Mouse (Mus musculus): ENCODE measurements around the gene Acot3. TPM values are rescaled to one million over a fixed set of nuclear protein-coding genes. Genes with fewer than 3 reads are reported as not detected.
A peak's percentile ranks its signal among the peaks of the same experiment; 100 is the strongest.
"Not testable (repeated sequence)": the region's sequence is repeated elsewhere in the genome, so short reads cannot be mapped to it uniquely, and the experiment has no call there.

Gene Acot3
- polyA plus RNA-seq (2014; fragmentation: Nextera tagmentation; extraction: Ambion mirVana) = 0.55 and 0.79 TPM in 2 replicates

DNA sequence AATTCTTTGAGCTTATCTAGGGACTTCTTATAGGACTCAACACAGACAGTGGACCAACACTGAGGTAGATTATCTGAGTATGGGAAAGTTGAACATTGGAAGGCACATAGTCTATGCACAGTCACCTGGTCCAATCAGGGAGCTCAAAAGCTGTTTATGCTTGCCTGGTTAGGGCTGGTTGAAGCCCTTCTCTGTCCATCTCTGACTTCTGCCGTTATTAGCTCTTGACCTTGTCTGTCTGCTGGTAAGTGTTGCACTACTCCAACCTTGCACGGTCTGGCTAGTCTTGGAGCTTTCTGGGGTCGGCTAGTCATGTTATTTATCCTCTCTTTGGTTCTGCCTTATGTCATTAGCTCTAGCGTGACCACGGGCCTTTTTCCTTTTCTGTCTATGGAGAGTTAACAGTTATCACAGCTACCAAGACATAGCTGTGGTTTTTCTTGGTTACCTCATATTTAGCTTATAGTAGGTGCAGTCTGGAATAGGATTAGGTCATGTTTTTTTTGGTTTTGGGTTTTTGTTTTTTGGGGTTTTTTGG, at the start of gene Acot3:
Acot3 (plus strand) TSS at position 208 of the 538 bp plus-strand sequence.
- H3K36me3 ChIP-seq (ENCODE audit: control insufficient read depth, insufficient read depth, low read length) = no peaks in the 10 kb centered on the region

DNA sequence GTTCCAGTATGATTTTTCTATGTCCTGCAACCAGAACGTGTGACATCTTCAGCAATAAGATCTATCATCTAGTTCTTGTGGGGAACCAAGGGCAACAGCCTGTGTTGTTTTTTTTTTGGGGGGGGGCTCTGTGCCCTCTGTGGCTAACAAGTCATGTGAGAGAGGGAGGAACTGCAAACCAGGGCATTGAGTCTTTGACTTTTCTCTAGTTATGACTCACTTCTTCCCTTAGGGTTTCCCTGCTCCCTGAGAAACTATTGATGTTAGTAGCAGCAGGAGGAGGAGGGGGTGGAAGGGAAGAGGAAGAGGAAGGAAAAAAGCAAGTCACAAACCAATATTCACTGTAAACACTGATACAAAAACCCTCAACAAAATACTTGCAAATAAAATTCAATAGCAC, 48.1 kb upstream of the Acot3 start:
- H3K36me3 ChIP-seq (ENCODE audit: control insufficient read depth, insufficient read depth, low read length) = no peaks in the 10 kb centered on the region
- H3K4me3 ChIP-seq (ENCODE audit: low read length) = no peak overlapping the region
- no peak for ATAC-seq (ENCODE audit: low FRiP score, low TSS enrichment)
- H3K27ac ChIP-seq (ENCODE audit: low read depth, low read length) = no peak overlapping the region
- peaks cover 10% of the 10 kb centered on the region for H3K4me1 ChIP-seq (ENCODE audit: control insufficient read depth, insufficient read depth, low read length)
- no peaks in the 10 kb centered on the region for H3K27me3 ChIP-seq (ENCODE audit: control insufficient read depth, insufficient read depth, low read length)
- H3K4me2 ChIP-seq (replicated peaks; ENCODE audit: low read depth, low read length) = no peak overlapping the region
- 73% methylated on average over 1 of the region's 1 CpGs for whole genome bisulfite sequencing
- 0 out of 2 replicates have a peak, but pooled peaks cover 2% of the 10 kb centered on the region for H3K9me3 ChIP-seq (ENCODE audit: control insufficient read depth, low read length)
- H3K9ac ChIP-seq (ENCODE audit: low read depth, low read length) = no peak overlapping the region

More for the DNA sequence above, at the start of gene Acot3:
- H3K4me3 ChIP-seq (ENCODE audit: low read length) = no peak within 1 kb of the TSS
- 78% methylated on average over 5 of the region's 5 CpGs for WGBS
- no peak within 1 kb of the TSS for H3K27ac ChIP-seq (ENCODE audit: low read depth, low read length)
- peaks cover 9% of the 10 kb centered on the region; the same call in 1 of the 2 replicates for H3K27me3 ChIP-seq (ENCODE audit: control insufficient read depth, insufficient read depth, low read length)
- H3K9me3 ChIP-seq (ENCODE audit: control insufficient read depth, low read length) = peaks cover 7% of the 10 kb centered on the region
- no peaks in the 10 kb centered on the region for H3K4me1 ChIP-seq (ENCODE audit: control insufficient read depth, insufficient read depth, low read length)
- ATAC-seq (ENCODE audit: low FRiP score, low TSS enrichment) = no peak
- H3K9ac ChIP-seq (ENCODE audit: low read depth, low read length) = no peak within 1 kb of the TSS
- H3K4me2 ChIP-seq (replicated peaks; ENCODE audit: low read depth, low read length) = 0 out of 2 replicates have a peak within 1 kb of the TSS, but pooled peaks have one; percentile 79

DNA sequence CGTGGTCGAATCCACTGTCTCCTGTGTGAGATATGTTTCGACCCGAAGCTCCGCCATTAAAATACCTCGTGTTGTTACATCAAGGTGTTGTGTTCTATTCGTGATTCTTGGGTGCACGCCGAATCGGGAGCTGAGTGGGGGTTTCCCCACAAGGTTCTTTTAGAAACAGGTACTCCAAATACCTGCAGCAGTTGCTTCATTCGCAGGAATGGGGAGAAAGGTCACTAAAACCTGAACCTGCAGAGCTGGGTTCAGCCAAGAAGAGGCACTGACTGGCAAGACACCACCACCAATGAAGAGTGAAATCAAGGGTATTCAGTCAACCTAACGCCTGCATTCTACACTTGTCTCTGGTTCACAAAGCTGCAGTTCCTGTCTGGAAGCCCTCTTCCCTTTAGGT, 43.7 kb upstream of the Acot3 start:
- H3K4me3 ChIP-seq (ENCODE audit: low read length) = no peak overlapping the region
- ATAC-seq (ENCODE audit: low FRiP score, low TSS enrichment) = no peak
- no peaks in the 10 kb centered on the region for H3K36me3 ChIP-seq (ENCODE audit: control insufficient read depth, insufficient read depth, low read length)
- no peaks in the 10 kb centered on the region for H3K27me3 ChIP-seq (ENCODE audit: control insufficient read depth, insufficient read depth, low read length)
- no peak overlapping the region for H3K9ac ChIP-seq (ENCODE audit: low read depth, low read length)
- 0 out of 2 replicates have a peak, but pooled peaks cover 2% of the 10 kb centered on the region for H3K9me3 ChIP-seq (ENCODE audit: control insufficient read depth, low read length)
- H3K27ac ChIP-seq (ENCODE audit: low read depth, low read length) = no peak overlapping the region
- peaks cover 6% of the 10 kb centered on the region for H3K4me1 ChIP-seq (ENCODE audit: control insufficient read depth, insufficient read depth, low read length)
- no peak overlapping the region for H3K4me2 ChIP-seq (replicated peaks; ENCODE audit: low read depth, low read length)
- 96% methylated on average over 10 of the region's 12 CpGs for WGBS

DNA sequence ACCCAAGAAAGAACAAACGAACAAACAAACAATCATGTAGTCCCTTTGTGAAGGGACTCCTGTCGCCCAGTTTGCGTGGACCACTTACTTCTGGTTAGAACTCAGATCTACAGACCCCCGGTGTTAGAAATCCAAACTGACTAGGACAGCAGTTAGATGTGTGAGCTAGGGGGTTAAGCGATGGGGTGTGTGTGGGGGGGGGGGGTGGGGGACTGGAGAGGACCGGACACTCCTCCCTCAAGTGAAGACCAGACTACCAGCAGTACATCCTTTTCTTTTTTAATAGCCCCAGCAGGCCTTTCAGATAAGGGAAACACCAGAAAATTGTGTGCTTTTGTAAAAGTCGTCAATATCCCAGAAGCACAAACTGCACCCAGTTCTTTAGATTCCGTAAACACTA, 43.2 kb upstream of the Acot3 start:
- 72% methylated on average over 8 of the region's 8 CpGs for WGBS

DNA sequence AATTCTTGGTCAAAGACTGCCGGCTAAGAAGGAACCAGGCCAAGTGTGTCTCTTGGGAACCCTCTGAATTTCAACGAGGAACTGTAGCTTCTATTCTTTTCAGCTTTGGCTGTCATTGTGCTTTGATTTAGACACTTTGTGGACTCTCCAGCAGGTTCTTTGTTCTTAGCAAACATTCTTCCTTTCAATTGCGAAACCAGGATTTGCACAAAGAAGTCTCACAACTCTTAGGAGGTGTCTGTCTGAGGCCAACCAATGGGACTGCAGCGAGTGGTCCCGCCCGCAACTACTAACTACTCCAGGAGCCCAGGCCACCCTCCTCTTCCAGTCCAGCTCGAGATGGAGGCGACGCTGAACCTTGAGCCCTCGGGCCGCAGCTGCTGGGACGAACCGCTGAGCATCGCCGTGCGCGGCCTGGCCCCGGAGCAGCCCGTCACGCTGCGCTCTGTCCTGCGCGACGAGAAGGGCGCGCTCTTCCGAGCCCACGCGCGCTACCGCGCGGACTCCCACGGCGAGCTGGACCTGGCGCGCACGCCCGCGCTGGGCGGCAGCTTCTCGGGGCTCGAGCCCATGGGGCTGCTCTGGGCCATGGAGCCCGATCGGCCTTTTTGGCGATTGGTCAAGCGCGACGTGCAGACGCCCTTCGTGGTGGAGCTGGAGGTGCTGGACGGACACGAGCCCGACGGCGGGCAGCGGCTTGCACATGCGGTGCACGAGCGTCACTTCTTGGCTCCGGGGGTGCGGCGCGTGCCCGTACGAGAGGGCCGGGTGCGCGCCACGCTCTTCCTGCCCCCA, 42.6 kb upstream of the Acot3 start, which contains the start of gene Acot1:
Acot1 (plus strand) TSS at position 320 of the 795 bp plus-strand sequence.
- H3K4me1 ChIP-seq (ENCODE audit: control insufficient read depth, insufficient read depth, low read length); H3K27ac ChIP-seq (ENCODE audit: low read depth, low read length); H3K36me3 ChIP-seq (ENCODE audit: control insufficient read depth, insufficient read depth, low read length); H3K9me3 ChIP-seq (ENCODE audit: control insufficient read depth, low read length); H3K27me3 ChIP-seq (ENCODE audit: control insufficient read depth, insufficient read depth, low read length): not testable (repeated sequence)
- H3K4me3 ChIP-seq (ENCODE audit: low read length) = peak within 1 kb of the TSS; percentile 43
- peak; percentile 93 for ATAC-seq (ENCODE audit: low FRiP score, low TSS enrichment)
- H3K9ac ChIP-seq (ENCODE audit: low read depth, low read length) = peak within 1 kb of the TSS; percentile 55; the same call in 1 of the 2 replicates
- 2% methylated on average over 54 of the region's 70 CpGs for WGBS
- peak within 1 kb of the TSS; percentile 51 for H3K4me2 ChIP-seq (replicated peaks; ENCODE audit: low read depth, low read length)

More for the DNA sequence above, 43.2 kb upstream of the Acot3 start:
- ATAC-seq (ENCODE audit: low FRiP score, low TSS enrichment) = no peak
- Histone ChIP-seq H3K4me3 (ENCODE audit: low read length) (peak overlapping the region; percentile 43; the same call in 1 of the 2 replicates), H3K36me3 (ENCODE audit: control insufficient read depth, insufficient read depth, low read length) (no peaks in the 10 kb centered on the region), H3K9ac (ENCODE audit: low read depth, low read length) (no peak overlapping the region), H3K27me3 (ENCODE audit: control insufficient read depth, insufficient read depth, low read length) (no peaks in the 10 kb centered on the region), H3K9me3 (ENCODE audit: control insufficient read depth, low read length) (no peaks in the 10 kb centered on the region), H3K4me2 (replicated peaks; ENCODE audit: low read depth, low read length) (peak overlapping the region; percentile 51), H3K4me1 (ENCODE audit: control insufficient read depth, insufficient read depth, low read length) (peaks cover 6% of the 10 kb centered on the region), H3K27ac (ENCODE audit: low read depth, low read length) (no peak overlapping the region)

DNA sequence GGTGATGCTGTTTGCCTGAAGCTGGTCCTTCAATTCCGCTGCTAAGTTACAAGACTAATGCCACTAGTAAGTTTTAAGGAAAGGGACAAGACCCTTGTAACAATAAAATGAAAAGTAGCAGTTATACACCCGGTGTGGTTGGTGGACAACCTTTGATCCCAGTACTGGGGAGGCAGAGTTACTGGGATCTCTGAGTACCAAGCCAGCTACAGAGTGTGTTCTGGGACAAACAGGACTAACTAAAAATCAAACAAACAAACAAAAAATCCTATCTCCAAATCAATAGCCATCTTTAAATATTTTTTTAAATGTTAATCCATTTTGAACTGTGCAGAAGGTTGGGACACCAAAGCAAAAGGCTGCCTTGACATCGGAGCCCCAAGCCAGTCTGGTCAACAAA, 41.7 kb upstream of the Acot3 start:
- no peak for ATAC-seq (ENCODE audit: low FRiP score, low TSS enrichment)
- Histone ChIP-seq H3K4me2 (replicated peaks; ENCODE audit: low read depth, low read length) (peak overlapping the region; percentile 51), H3K4me3 (ENCODE audit: low read length) (peak overlapping the region; percentile 43), H3K27me3 (ENCODE audit: control insufficient read depth, insufficient read depth, low read length) (no peaks in the 10 kb centered on the region), H3K9ac (ENCODE audit: low read depth, low read length) (peak overlapping the region; percentile 55; the same call in 1 of the 2 replicates), H3K36me3 (ENCODE audit: control insufficient read depth, insufficient read depth, low read length) (no peaks in the 10 kb centered on the region; the same call in 1 of the 2 replicates), H3K9me3 (ENCODE audit: control insufficient read depth, low read length) (no peaks in the 10 kb centered on the region), H3K4me1 (ENCODE audit: control insufficient read depth, insufficient read depth, low read length) (peaks cover 6% of the 10 kb centered on the region), H3K27ac (ENCODE audit: low read depth, low read length) (no peak overlapping the region)
- 71% methylated on average over 3 of the region's 3 CpGs for WGBS

DNA sequence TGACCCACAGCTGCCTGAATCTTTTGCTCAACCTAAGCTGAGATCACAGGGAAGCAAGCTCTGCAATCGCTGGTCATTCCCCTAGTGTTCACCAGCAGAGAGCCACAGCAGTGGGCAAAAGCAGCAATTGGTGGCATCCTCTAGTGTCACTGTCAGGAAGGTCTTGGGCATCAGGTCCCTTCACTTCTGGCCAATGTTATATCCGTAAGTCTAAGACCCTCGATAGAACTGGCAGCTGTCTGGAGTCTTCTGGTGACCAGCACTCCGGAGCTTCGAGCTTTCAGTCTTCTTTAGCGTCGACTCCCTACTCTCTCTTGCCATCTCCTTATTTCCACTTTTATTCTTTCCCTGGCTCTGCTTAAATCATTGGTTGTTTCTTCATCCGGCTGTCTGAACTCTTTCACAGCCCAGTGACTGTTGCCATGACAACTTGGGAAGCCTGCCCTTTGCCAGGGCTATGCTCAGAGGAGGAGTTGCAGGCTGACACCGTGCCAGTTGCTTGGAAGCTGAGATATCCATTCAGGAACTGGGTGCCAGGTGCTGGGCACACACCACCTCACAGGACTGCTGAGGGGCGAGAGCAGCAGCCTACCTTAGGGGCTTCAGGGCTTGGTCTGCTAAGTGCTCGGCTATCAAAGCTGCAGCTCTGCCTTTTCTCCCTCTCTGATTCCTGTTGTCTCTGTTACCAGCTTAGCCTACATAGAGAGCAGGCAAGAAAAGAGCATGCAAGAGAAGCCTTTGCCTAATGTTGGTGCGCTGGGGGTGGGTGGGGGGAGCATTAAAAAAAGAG, 40.5 kb upstream of the Acot3 start:
- no peaks in the 10 kb centered on the region for H3K27me3 ChIP-seq (ENCODE audit: control insufficient read depth, insufficient read depth, low read length)
- H3K4me1 ChIP-seq (ENCODE audit: control insufficient read depth, insufficient read depth, low read length) = peaks cover 6% of the 10 kb centered on the region
- H3K4me3 ChIP-seq (ENCODE audit: low read length) = peak overlapping the region; percentile 2; the same call in 1 of the 2 replicates
- ATAC-seq (ENCODE audit: low FRiP score, low TSS enrichment) = peak; percentile 81
- peak overlapping the region; percentile 37; the same call in 1 of the 2 replicates for H3K27ac ChIP-seq (ENCODE audit: low read depth, low read length)
- WGBS = 28% methylated on average over 12 of the region's 12 CpGs
- no peaks in the 10 kb centered on the region; the same call in 1 of the 2 replicates for H3K36me3 ChIP-seq (ENCODE audit: control insufficient read depth, insufficient read depth, low read length)
- no peaks in the 10 kb centered on the region for H3K9me3 ChIP-seq (ENCODE audit: control insufficient read depth, low read length)
- H3K9ac ChIP-seq (ENCODE audit: low read depth, low read length) = no peak overlapping the region
- H3K4me2 ChIP-seq (replicated peaks; ENCODE audit: low read depth, low read length) = peak overlapping the region; percentile 0; the same call in 1 of the 2 replicates

DNA sequence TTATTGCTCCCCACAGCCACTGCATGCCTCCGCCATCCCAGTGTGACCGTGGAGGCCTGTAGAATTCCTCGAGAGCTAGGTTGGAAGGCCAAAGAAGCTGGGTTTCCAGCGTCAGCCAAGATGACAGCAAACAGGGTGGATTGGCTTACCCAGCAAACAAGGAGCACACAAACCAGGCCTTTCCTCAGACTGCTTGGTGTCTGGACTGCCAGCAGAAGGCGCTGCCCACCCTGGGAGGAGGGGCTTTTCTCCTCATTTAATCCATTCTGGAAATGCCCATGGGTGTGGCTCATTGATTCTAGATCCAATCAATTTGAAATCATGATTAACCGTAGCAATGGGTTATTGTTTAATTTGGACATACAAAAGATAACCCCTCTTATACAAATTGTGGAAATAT, 38.8 kb upstream of the Acot3 start:
- 76% methylated on average over 6 of the region's 6 CpGs for WGBS
- H3K36me3 ChIP-seq (ENCODE audit: control insufficient read depth, insufficient read depth, low read length) = no peaks in the 10 kb centered on the region; the same call in 1 of the 2 replicates
- no peaks in the 10 kb centered on the region for H3K9me3 ChIP-seq (ENCODE audit: control insufficient read depth, low read length)
- peaks cover 6% of the 10 kb centered on the region for H3K4me1 ChIP-seq (ENCODE audit: control insufficient read depth, insufficient read depth, low read length)
- no peak overlapping the region for H3K9ac ChIP-seq (ENCODE audit: low read depth, low read length)
- ATAC-seq (ENCODE audit: low FRiP score, low TSS enrichment) = no peak
- H3K4me3 ChIP-seq (ENCODE audit: low read length) = no peak overlapping the region
- no peaks in the 10 kb centered on the region for H3K27me3 ChIP-seq (ENCODE audit: control insufficient read depth, insufficient read depth, low read length)
- no peak overlapping the region for H3K4me2 ChIP-seq (replicated peaks; ENCODE audit: low read depth, low read length)
- no peak overlapping the region for H3K27ac ChIP-seq (ENCODE audit: low read depth, low read length)

All from kidney, embryonic 14.5 days (tissue).